Mouse (Mus musculus): Measurements from ENCODE around the gene Phb.

DNA sequence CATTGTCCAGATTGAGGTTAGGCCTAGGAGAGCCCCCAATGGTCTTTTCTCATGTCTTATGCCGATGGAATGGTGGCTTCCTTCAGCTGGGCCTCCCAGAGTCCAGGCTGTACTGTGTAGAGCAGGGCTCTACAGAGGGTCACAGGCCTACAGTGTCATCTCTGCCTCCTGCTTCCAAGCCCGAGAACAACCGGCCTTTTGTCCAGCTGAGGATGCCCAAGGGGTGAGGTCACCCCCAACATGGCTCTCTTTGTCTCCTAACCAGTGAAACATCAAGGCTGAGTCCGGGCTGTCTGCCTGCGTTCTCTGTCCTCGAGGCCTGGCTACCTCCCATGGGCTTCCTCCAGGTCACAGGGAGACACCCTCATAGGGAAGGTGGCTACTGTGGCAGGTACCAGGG is 34.3 kb upstream of the Phb start:
- TF ChIP-seq POLR2A (IDR thresholded peaks at IDR 0.05; ENCODE audit: extremely low read depth, insufficient read depth, low read length) (no peak), CTCF (IDR thresholded peaks at IDR 0.05; ENCODE audit: extremely low read depth, insufficient read depth, low read length) (no peak)

Measured in cortical plate, adult 2 months (tissue).